Mouse (Mus musculus) testis, adult 2 months (tissue): Measurements from ENCODE around the gene Nt5e.

Experiments
- CTCF ChIP-seq: fragments of 200-500 bp; IDR thresholded peaks from 2 replicates; pipeline ENCODE4 v1.5.1; 2012; ENCODE audit warnings: low read depth, mild to moderate bottlenecking, inconsistent platforms, low read length, moderate library complexity; ENCODE audit not compliant: control insufficient read depth, insufficient read depth, insufficient replicate concordance
- POLR2A ChIP-seq: fragments of 200-500 bp; IDR thresholded peaks from 2 replicates; pipeline ENCODE4 v1.6.1; 2012; ENCODE audit warnings: low read depth, mild to moderate bottlenecking, inconsistent platforms, low read length, moderate library complexity; ENCODE audit not compliant: control insufficient read depth

GRCm38 (mm10) chr9:88416752-88417151 is 89.8 kb downstream of the Nt5e start:
- TF ChIP-seq CTCF = no peak
- TF ChIP-seq POLR2A = no peak
